Mouse (Mus musculus) megakaryocyte, embryonic 14.5 days (primary cell): Measurements from ENCODE around the gene Zfp292. TPM values are rescaled to one million over a fixed set of nuclear protein-coding genes. Genes with fewer than 3 reads are reported as not detected.

Source experiments
- H3K27me3 ChIP-seq: replicated peaks from 2 replicates; pipeline ENCODE3; 2012; ENCODE audit warnings: inconsistent platforms
- H3K36me3 ChIP-seq: replicated peaks from 2 replicates; pipeline ENCODE3; 2012; ENCODE audit warnings: low read length, inconsistent platforms, mixed read lengths
- H3K4me1 ChIP-seq: 2 replicates; pipeline ENCODE4 v1.6.1; 2012; ENCODE audit warnings: inconsistent platforms
- H3K4me3 ChIP-seq: replicated peaks from 2 replicates; pipeline ENCODE3; 2012; ENCODE audit warnings: moderate library complexity, mild to moderate bottlenecking, inconsistent platforms
- H3K9me3 ChIP-seq: 2 replicates; pipeline ENCODE4 v1.6.1; 2012; ENCODE audit warnings: inconsistent platforms
- FLI1 ChIP-seq: IDR thresholded peaks from 2 replicates; pipeline ENCODE4 v1.6.1; 2012; ENCODE audit warnings: low read length, inconsistent platforms, mixed read lengths
- GATA1 ChIP-seq: IDR thresholded peaks from 3 replicates; pipeline ENCODE4 v1.6.1; 2012; ENCODE audit warnings: mixed read lengths, low read length, inconsistent platforms, borderline replicate concordance
- polyA plus RNA-seq: library from polyadenylated mRNA; stranded (reverse); fragments of >175 nt; gene quantifications from 2 replicates; pipeline ENCODE4 v1.2.3, GENCODE M21; 2012; ENCODE audit warnings: low replicate concordance; ENCODE audit not compliant: insufficient read depth

Zfp292 gene
- polyA plus RNA-seq, 1 experiment: 0.18 TPM

- no peak overlapping the region for H3K4me3 ChIP-seq
- TF ChIP-seq GATA1 (no peak), FLI1 (no peak)
- H3K4me1 ChIP-seq: peaks cover 2% of the 10 kb centered on the region; the same call in 1 of the 2 replicates
- no peaks in the 10 kb centered on the region for H3K27me3 ChIP-seq
- H3K9me3 ChIP-seq: no peaks in the 10 kb centered on the region
- peaks cover 67% of the 10 kb centered on the region for H3K36me3 ChIP-seq
These were observed 58.9 kb downstream of the Zfp292 start for GRCm38 (mm10) chr4:34823901-34824300.

DNA sequence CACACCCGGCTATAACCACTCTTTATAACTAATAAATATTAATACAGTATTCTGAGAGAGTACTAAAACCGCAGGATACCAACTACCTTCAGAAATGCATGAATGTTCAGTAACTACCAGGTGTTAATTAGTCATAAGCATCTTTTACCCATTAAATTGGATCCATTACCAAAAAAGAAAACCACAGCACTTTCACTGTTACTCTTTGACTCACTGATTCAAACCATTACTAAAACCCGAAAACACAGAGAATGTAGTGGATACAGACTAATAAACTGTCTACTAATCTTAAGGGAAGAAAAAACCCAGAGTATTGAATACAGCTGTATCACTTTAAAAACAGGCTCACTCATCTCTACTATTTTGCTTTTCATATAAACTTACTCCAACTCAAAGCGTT lies 62.9 kb downstream of the Zfp292 start:
- peaks cover 3% of the 10 kb centered on the region; the same call in 1 of the 2 replicates for H3K4me1 ChIP-seq
- H3K27me3 ChIP-seq: no peaks in the 10 kb centered on the region
- peaks cover 75% of the 10 kb centered on the region for H3K36me3 ChIP-seq
- TF ChIP-seq FLI1: no peak
- TF ChIP-seq GATA1: no peak
- H3K9me3 ChIP-seq: no peaks in the 10 kb centered on the region
- H3K4me3 ChIP-seq: no peak overlapping the region

DNA sequence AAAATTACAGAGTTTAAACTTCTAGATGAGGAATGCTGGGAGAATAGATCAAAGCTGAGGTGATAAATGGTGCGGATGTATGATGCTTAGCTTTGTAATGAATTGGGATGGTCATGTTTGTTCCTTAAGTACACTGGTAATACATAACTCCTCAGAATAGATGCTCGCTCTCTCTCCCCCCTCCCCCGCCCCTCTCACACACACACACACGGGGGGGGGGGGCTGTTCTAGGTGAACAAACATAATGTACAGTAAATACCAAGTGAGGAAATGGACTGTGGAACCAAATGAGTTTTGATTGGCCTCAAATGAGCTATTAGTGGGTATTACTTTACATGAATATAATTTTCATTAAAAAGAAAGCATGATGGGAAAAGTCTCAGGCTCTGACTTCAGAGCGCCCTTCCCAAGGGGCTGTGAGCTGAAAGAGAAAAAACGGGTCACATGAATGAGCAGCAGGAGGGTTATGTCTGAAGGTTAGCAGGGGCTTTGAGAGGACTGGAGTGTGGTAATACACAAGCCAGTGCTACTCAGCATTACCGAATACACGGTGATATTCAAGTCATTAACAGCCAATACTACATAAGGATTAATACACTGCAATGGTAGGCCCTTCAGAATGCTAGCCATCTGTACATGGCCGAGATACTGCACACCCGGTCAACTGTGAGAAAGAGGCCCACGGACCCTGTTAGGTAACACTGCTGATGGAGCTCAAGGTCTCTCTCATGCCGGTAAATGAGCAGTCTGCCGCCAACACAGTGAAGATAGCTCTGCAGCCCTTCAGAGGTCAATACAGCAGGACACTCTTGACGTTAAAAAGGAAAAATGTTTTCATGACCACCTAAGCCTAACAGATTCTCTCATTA lies 81.4 kb downstream of the Zfp292 start:
- H3K9me3 ChIP-seq: no peaks in the 10 kb centered on the region
- H3K4me1 ChIP-seq: peaks cover 4% of the 10 kb centered on the region; the same call in 1 of the 2 replicates
- no peaks in the 10 kb centered on the region for H3K27me3 ChIP-seq
- no peak overlapping the region for H3K4me3 ChIP-seq
- no peak for TF ChIP-seq FLI1
- no peak for TF ChIP-seq GATA1
- H3K36me3 ChIP-seq: peaks cover 34% of the 10 kb centered on the region

DNA sequence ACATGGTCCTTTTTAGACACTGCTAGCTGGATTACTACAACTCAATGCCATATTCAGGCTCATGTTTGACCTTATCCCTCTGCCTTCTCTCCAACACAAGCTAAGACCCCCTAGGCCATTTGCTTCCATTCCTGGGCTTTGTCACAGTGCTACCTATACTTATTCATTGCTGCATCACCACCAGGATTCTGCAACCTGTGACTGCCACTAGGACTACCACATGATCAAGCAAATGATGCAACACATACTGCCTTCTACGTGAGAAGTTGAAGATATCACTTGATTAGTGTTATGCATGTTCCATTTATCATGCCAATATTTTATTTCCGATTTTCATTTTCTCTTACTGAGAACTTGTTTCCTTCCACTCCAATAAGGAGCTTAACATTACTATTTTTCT lies 84.8 kb downstream of the Zfp292 start:
- Histone ChIP-seq H3K27me3 (no peaks in the 10 kb centered on the region), H3K4me3 (no peak overlapping the region), H3K4me1 (no peaks in the 10 kb centered on the region), H3K9me3 (no peaks in the 10 kb centered on the region), H3K36me3 (peaks cover 9% of the 10 kb centered on the region)
- TF ChIP-seq GATA1 (no peak), FLI1 (no peak)

GRCm38 (mm10) chr4:34797294-34797983 lies 85.3 kb downstream of the Zfp292 start:
- Histone ChIP-seq H3K9me3 (no peaks in the 10 kb centered on the region), H3K4me1 (no peaks in the 10 kb centered on the region), H3K27me3 (no peaks in the 10 kb centered on the region), H3K4me3 (no peak overlapping the region), H3K36me3 (peaks cover 9% of the 10 kb centered on the region)
- TF ChIP-seq GATA1 (no peak), FLI1 (no peak)

GRCm38 (mm10) chr4:34796294-34796693 lies 86.5 kb downstream of the Zfp292 start:
- Histone ChIP-seq H3K9me3 (no peaks in the 10 kb centered on the region), H3K27me3 (no peaks in the 10 kb centered on the region), H3K36me3 (no peaks in the 10 kb centered on the region), H3K4me1 (no peaks in the 10 kb centered on the region), H3K4me3 (no peak overlapping the region)
- TF ChIP-seq GATA1: no peak
- TF ChIP-seq FLI1: no peak

- no peak for TF ChIP-seq GATA1
- no peak for TF ChIP-seq FLI1
- Histone ChIP-seq H3K27me3 (peaks cover 10% of the 10 kb centered on the region), H3K4me3 (no peak overlapping the region), H3K4me1 (peaks cover 6% of the 10 kb centered on the region), H3K9me3 (0 out of 2 replicates have a peak, but pooled peaks cover 2% of the 10 kb centered on the region), H3K36me3 (no peaks in the 10 kb centered on the region)
These were observed 96.3 kb downstream of the Zfp292 start for GRCm38 (mm10) chr4:34786476-34786875.

GRCm38 (mm10) chr4:34785646-34786045 lies 97.1 kb downstream of the Zfp292 start:
- Histone ChIP-seq H3K27me3 (peaks cover 10% of the 10 kb centered on the region), H3K4me1 (peaks cover 6% of the 10 kb centered on the region), H3K9me3 (0 out of 2 replicates have a peak, but pooled peaks cover 2% of the 10 kb centered on the region), H3K4me3 (no peak overlapping the region), H3K36me3 (no peaks in the 10 kb centered on the region)
- TF ChIP-seq FLI1: no peak
- no peak for TF ChIP-seq GATA1

DNA sequence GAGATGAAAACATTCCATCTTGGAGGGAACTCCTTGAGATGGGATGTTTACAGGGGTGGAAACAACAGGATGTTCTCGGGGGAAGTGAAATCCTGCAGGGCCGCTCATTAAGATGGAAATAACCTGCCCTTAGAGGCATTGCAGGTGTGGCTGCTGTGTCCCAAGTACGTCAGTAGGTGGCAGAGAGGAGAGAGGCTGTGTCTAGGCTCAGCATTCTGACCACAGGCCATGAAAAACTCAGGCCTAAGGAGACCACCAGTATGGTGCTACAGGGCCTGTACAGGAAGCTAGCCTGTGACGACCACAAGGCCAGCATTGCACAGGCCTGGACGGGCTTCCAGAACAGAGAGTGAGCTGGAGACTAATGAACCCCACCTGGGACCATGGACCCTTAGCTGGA lies 97.9 kb downstream of the Zfp292 start:
- Histone ChIP-seq H3K9me3 (0 out of 2 replicates have a peak, but pooled peaks cover 2% of the 10 kb centered on the region), H3K4me3 (no peak overlapping the region), H3K36me3 (no peaks in the 10 kb centered on the region), H3K4me1 (peaks cover 6% of the 10 kb centered on the region), H3K27me3 (peaks cover 10% of the 10 kb centered on the region)
- TF ChIP-seq FLI1 (no peak), GATA1 (no peak)

DNA sequence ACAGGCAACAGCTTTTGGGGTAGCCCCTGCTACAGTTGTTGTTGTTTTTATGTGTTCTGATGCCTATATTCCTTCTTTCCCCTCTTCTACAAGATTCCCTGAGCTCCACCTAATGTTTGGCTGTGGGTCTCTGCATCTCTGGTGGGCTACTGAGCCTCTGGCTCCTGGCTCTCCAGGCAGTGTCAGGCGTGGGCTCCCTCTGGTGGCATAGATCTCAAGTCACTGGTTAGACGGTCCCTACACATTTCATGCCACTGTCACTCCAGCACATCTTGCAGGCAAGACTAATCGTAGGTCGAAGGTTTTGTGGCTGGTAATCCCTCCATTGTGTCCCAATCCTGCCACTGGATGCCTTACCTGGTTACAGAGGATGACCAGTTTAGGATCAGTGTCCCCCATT lies 100.0 kb downstream of the Zfp292 start:
- TF ChIP-seq FLI1: no peak
- TF ChIP-seq GATA1: no peak
- Histone ChIP-seq H3K27me3 (peaks cover 10% of the 10 kb centered on the region), H3K36me3 (no peaks in the 10 kb centered on the region)

More for the DNA sequence above, 100.0 kb downstream of the Zfp292 start:
- Histone ChIP-seq H3K4me3 (no peak overlapping the region), H3K9me3 (0 out of 2 replicates have a peak, but pooled peaks cover 2% of the 10 kb centered on the region), H3K4me1 (peaks cover 6% of the 10 kb centered on the region)
